8 mouse cellular contexts compared by ENCODE assay signal in the genomic region with DNA sequence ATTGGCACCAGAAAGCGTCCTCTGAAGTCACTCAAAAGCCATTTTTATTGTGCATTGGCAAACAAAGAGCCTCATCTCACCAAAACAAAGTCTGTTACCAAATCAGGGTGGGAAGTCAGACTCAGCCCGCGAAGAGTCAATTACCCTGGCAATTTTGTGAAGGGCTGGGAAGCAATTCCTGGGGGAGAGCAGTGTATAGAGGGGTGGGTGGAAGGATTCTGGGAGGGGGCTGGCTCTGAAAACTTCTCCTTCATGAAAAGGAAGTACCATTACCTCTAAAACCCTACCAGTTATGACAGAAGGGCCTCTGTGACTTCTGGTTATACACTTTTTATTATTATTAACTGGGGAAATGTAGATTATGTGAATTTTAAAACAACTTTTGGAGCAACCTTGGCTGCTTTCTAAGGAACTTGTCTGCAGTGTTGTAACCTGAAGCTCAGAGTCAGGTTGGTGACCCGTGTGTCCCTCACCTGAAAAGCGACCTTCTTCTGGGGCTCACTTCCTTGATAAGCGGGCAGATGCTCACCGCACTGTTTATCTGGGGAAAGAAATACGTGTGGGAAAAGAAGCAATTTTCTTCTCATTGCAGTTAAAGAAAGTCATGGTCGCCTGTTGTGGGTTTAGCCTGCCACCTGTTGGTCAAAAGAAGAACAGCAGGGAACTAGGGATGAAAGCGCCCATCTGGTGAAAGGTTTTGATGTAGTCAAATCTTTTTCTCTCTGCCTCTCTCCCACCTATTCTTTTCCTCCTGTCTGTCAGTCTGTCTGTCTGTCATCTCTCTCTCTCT. TPM values are rescaled to one million over a fixed set of nuclear protein-coding genes. Genes with fewer than 3 reads are reported as not detected.
A peak's percentile ranks its signal among the peaks of the same experiment; 100 is the strongest.
DNase-seq lines count a peak whose midpoint lies in the region; ATAC-seq and TF ChIP-seq lines count a peak whose summit lies in the region.

No protein-coding gene starts in this region.

- peak; percentile 96 for TF ChIP-seq RAD21 in MEL (IDR thresholded peaks at IDR 0.05; ENCODE audit: low read depth, low read length)

- H3K9ac ChIP-seq in MEL (ENCODE audit: control insufficient read depth, low read depth, low read length, poor library complexity, severe bottlenecking) = peak overlapping the region; percentile 48
- no peak overlapping the region for H3K9ac ChIP-seq in forebrain, embryonic 14.5 days (ENCODE audit: low read length)
- H3K9ac ChIP-seq in hindbrain, embryonic 11.5 days (ENCODE audit: low read depth, low read length) = no peak overlapping the region
- H3K9ac ChIP-seq in lung, postnatal 0 days (replicated peaks; ENCODE audit: low read depth) = no peak overlapping the region

- H3K27me3 ChIP-seq in MEL (ENCODE audit: control insufficient read depth in 1 of 2, insufficient read depth in 2 of 2, low read length in 2 of 2) = no peaks in the 10 kb centered on the region
- no peaks in the 10 kb centered on the region for H3K27me3 ChIP-seq in forebrain, embryonic 14.5 days (replicated peaks; ENCODE audit: control insufficient read depth, insufficient read depth, low read length)
- H3K27me3 ChIP-seq in hindbrain, embryonic 11.5 days (ENCODE audit: control insufficient read depth, insufficient read depth, low read length) = 0 out of 2 replicates have a peak, but pooled peaks cover 2% of the 10 kb centered on the region
- H3K27me3 ChIP-seq in lung, postnatal 0 days (replicated peaks; ENCODE audit: insufficient read depth, low read length) = no peaks in the 10 kb centered on the region

- no peak overlapping the region for H3K27ac ChIP-seq in MEL (ENCODE audit: control insufficient read depth, low read depth, low read length)
- no peak overlapping the region for H3K27ac ChIP-seq in forebrain, embryonic 14.5 days (ENCODE audit: low read depth, low read length)
- H3K27ac ChIP-seq in hindbrain, embryonic 11.5 days (ENCODE audit: low read depth, low read length) = no peak overlapping the region
- H3K27ac ChIP-seq in lung, postnatal 0 days (ENCODE audit: low read length) = no peak overlapping the region

- TF ChIP-seq POLR2A in MEL (IDR thresholded peaks at IDR 0.05; ENCODE audit: control insufficient read depth in 1 of 2, insufficient read depth in 1 of 2, low read depth in 1 of 2, low read length in 2 of 2, poor library complexity in 1 of 2) = no peak

- peak overlapping the region; percentile 51 to 73 for H3K4me3 ChIP-seq in MEL (ENCODE audit: control insufficient read depth in 1 of 2, insufficient read depth in 1 of 2, low read depth in 2 of 2, low read length in 2 of 2)
- H3K4me3 ChIP-seq in forebrain, embryonic 14.5 days (ENCODE audit: low read depth, low read length) = no peak overlapping the region
- H3K4me3 ChIP-seq in hindbrain, embryonic 11.5 days (ENCODE audit: low read depth, low read length) = no peak overlapping the region
- H3K4me3 ChIP-seq in lung, postnatal 0 days (ENCODE audit: low read depth, low read length) = no peak overlapping the region

- peak; percentile 70 to 92 (median 81) for TF ChIP-seq CTCF in MEL (IDR thresholded peaks at IDR 0.05 in 2 of 3, conservative IDR thresholded peaks at IDR 0.05 in 1 of 3; ENCODE audit: control insufficient read depth in 1 of 3, insufficient read depth in 1 of 3, low read depth in 2 of 3, low read length in 3 of 3, poor library complexity in 1 of 3, severe bottlenecking in 1 of 3)
- TF ChIP-seq CTCF in lung, postnatal 0 days (IDR thresholded peaks at IDR 0.05) = peak; percentile 95

- H3K4me2 ChIP-seq in forebrain, embryonic 14.5 days (ENCODE audit: low read length) = no peak overlapping the region
- H3K4me2 ChIP-seq in hindbrain, embryonic 11.5 days (replicated peaks; ENCODE audit: low read depth, low read length) = no peak overlapping the region
- H3K4me2 ChIP-seq in lung, postnatal 0 days (replicated peaks; ENCODE audit: low read depth, low read length) = no peak overlapping the region; the same call in 1 of the 2 replicates

- peaks cover 0 to 4% of the 10 kb centered on the region in 2 experiments; a peak in 1 of 4 replicates for H3K36me3 ChIP-seq in MEL (ENCODE audit: control insufficient read depth in 1 of 2, insufficient read depth in 2 of 2, low read length in 2 of 2)
- no peaks in the 10 kb centered on the region for H3K36me3 ChIP-seq in forebrain, embryonic 14.5 days (ENCODE audit: control insufficient read depth, insufficient read depth, low read length)
- H3K36me3 ChIP-seq in hindbrain, embryonic 11.5 days (ENCODE audit: control insufficient read depth, insufficient read depth, low read length) = no peaks in the 10 kb centered on the region
- H3K36me3 ChIP-seq in lung, postnatal 0 days (ENCODE audit: insufficient read depth, low read length) = no peaks in the 10 kb centered on the region

- H3K4me1 ChIP-seq in MEL (ENCODE audit: control insufficient read depth in 1 of 2, insufficient read depth in 2 of 2, low read length in 2 of 2) = peaks cover 0 to 11% of the 10 kb centered on the region in 2 experiments; a peak in 2 of 4 replicates
- H3K4me1 ChIP-seq in forebrain, embryonic 14.5 days (ENCODE audit: control insufficient read depth, insufficient read depth, low read length) = 0 out of 2 replicates have a peak, but pooled peaks cover 4% of the 10 kb centered on the region
- no peaks in the 10 kb centered on the region; the same call in 1 of the 2 replicates for H3K4me1 ChIP-seq in hindbrain, embryonic 11.5 days (replicated peaks; ENCODE audit: control insufficient read depth, insufficient read depth, low read length)
- H3K4me1 ChIP-seq in lung, postnatal 0 days (ENCODE audit: insufficient read depth, low read depth, low read length) = no peaks in the 10 kb centered on the region; the same call in 1 of the 2 replicates

- H3K79me2 ChIP-seq in MEL (ENCODE audit: control insufficient read depth, insufficient read depth, low read length, poor library complexity) = no peaks in the 10 kb centered on the region

- WGBS in forebrain, embryonic 14.5 days = 2% methylated on average over 10 of the region's 10 CpGs
- 7% methylated on average over 10 of the region's 10 CpGs for WGBS in hindbrain, embryonic 11.5 days
- 10% methylated on average over 10 of the region's 10 CpGs for WGBS in lung, postnatal 0 days

- 0 out of 2 replicates have a peak, but pooled peaks have one; percentile 18 for ATAC-seq in forebrain, embryonic 14.5 days
- ATAC-seq in hindbrain, embryonic 11.5 days (ENCODE audit: low FRiP score) = no peak
- no peak for ATAC-seq in lung, postnatal 0 days

- peak in 1 of 2 experiments; percentile 30; a peak in 1 of 4 replicates for TF ChIP-seq EP300 in MEL (IDR thresholded peaks at IDR 0.05; ENCODE audit: low read depth in 1 of 2, low read length in 2 of 2)
- peak; percentile 58; the same call in 1 of the 2 replicates for TF ChIP-seq EP300 in lung, postnatal 0 days (IDR thresholded peaks at IDR 0.05)

- DNase-seq in MEL (ENCODE audit: low read depth, low spot score) = peak; percentile 87
- peak; percentile 56 for DNase-seq in c-Kit-negative CD71-positive TER-119-positive erythroid progenitor cells, embryonic 14.5 days (ENCODE audit: low read depth, low spot score)
- DNase-seq in forebrain, embryonic 14.5 days (ENCODE audit: low spot score) = peak; percentile 88
- DNase-seq in hindbrain, embryonic 11.5 days (ENCODE audit: low spot score) = peak; percentile 88
- peak; percentile 85 to 86 for DNase-seq in layer of hippocampus, postnatal 10 days (ENCODE audit: low spot score in 2 of 2)
- peak; percentile 86 for DNase-seq in lung, postnatal 0 days (ENCODE audit: low spot score)
- peak; percentile 87 for DNase-seq in retina, embryonic 14.5 days (ENCODE audit: low spot score)
- DNase-seq in urinary bladder, postnatal 25 days (ENCODE audit: low spot score) = peak; percentile 75

- no peaks in the 10 kb centered on the region for H3K9me3 ChIP-seq in MEL (replicated peaks; ENCODE audit: insufficient read depth, low read length)
- H3K9me3 ChIP-seq in forebrain, embryonic 14.5 days (replicated peaks; ENCODE audit: control insufficient read depth, low read length) = no peaks in the 10 kb centered on the region
- no peaks in the 10 kb centered on the region for H3K9me3 ChIP-seq in hindbrain, embryonic 11.5 days (ENCODE audit: control insufficient read depth, low read length)
- H3K9me3 ChIP-seq in lung, postnatal 0 days (ENCODE audit: low read length) = no peaks in the 10 kb centered on the region

TF ChIP-seq in MEL, 35 proteins besides CTCF, POLR2A, EP300 and RAD21 (continues in another document):
- TF ChIP-seq MYC (IDR thresholded peaks at IDR 0.05; ENCODE audit: low read depth, low read length) (peak; percentile 73; the same call in 1 of the 2 replicates), POLR2AphosphoS2 (IDR thresholded peaks at IDR 0.05; ENCODE audit: low read length) (no peak), ZMIZ1 (IDR thresholded peaks at IDR 0.05; ENCODE audit: low read depth, low read length) (no peak), SMC3 (IDR thresholded peaks at IDR 0.05; ENCODE audit: low read depth, low read length) (peak; percentile 91), MXI1 (IDR thresholded peaks at IDR 0.05; ENCODE audit: low read depth, low read length) (peak; percentile 70), CHD1 (IDR thresholded peaks at IDR 0.05; ENCODE audit: low read depth, low read length) (no peak), POLR2AphosphoS5 (IDR thresholded peaks at IDR 0.05; ENCODE audit: borderline replicate concordance, low read depth, low read length) (no peak), SIN3A (IDR thresholded peaks at IDR 0.05; ENCODE audit: low read length) (peak; percentile 81), ELF1 (IDR thresholded peaks at IDR 0.05; ENCODE audit: low read depth, low read length) (0 out of 2 replicates have a peak, but pooled peaks have one; percentile 38), TBP (IDR thresholded peaks at IDR 0.05; ENCODE audit: low read depth, low read length) (peak; percentile 52; the same call in 1 of the 2 replicates), ZNF384 (IDR thresholded peaks at IDR 0.05; ENCODE audit: low read depth, low read length) (no peak), UBTF (IDR thresholded peaks at IDR 0.05; ENCODE audit: borderline replicate concordance, insufficient read depth, low read depth, low read length) (no peak), MAX (IDR thresholded peaks at IDR 0.05; ENCODE audit: low read length) (no peak), NRF1 (IDR thresholded peaks at IDR 0.05; ENCODE audit: insufficient read depth, low read depth, low read length, poor library complexity, severe bottlenecking) (no peak), ETS1 (IDR thresholded peaks at IDR 0.05; ENCODE audit: low read depth, low read length) (peak; percentile 66), RCOR1 (IDR thresholded peaks at IDR 0.05; ENCODE audit: low read depth, low read length) (peak; percentile 24; the same call in 1 of the 2 replicates)

RNA-seq across cellular contexts. Expression of gene Rps6ka1, which starts 58.1 kb away (rescaled TPM):
- total RNA-seq in MEL (2012; rRNA removed) = 45.3 and 45.7 TPM in 2 replicates
- 10 to 100 TPM in 1 of 2 experiments, not detected in 1; 68.9 TPM for polyA plus RNA-seq in MEL (2012; ENCODE audit: insufficient read depth in 1 of 2, insufficient read length in 2 of 2, low read depth in 1 of 2, low replicate concordance in 2 of 2, missing spikeins in 1 of 2)
- polyA plus RNA-seq in forebrain, embryonic 14.5 days (2014; fragmentation: Nextera tagmentation; extraction: Ambion mirVana) = 13.5 and 16.2 TPM in 2 replicates
- 27.9 and 28.7 TPM in 2 replicates for polyA plus RNA-seq in hindbrain, embryonic 11.5 days (2014; fragmentation: Nextera tagmentation; extraction: Ambion mirVana)
- 10 to 100 TPM; 18.2 TPM for total RNA-seq in layer of hippocampus, postnatal 10 days (2021)
- polyA plus RNA-seq in lung, postnatal 0 days (2015; fragmentation: Nextera tagmentation; extraction: Ambion mirVana) = 36.2 and 38.0 TPM in 2 replicates

Comparison
In these comparisons a context has a peak if more than half of its experiments do, and no peak if none do; other contexts are left out.
1. H3K4me3 ChIP-seq: peak in MEL (2 of 2); none in forebrain, embryonic 14.5 days (single experiment), hindbrain, embryonic 11.5 days (single experiment) and lung, postnatal 0 days (single experiment).
2. Peak in every context shown above with its lines, with median percentiles within 50 percentile points of each other: DNase-seq.